Mouse (Mus musculus): Measurements from ENCODE around the gene Rbpj. TPM values are rescaled to one million over a fixed set of nuclear protein-coding genes. Genes with fewer than 3 reads are reported as not detected.

Rbpj gene
- polyA plus RNA-seq, 1 experiment: 22.1 TPM

DNA sequence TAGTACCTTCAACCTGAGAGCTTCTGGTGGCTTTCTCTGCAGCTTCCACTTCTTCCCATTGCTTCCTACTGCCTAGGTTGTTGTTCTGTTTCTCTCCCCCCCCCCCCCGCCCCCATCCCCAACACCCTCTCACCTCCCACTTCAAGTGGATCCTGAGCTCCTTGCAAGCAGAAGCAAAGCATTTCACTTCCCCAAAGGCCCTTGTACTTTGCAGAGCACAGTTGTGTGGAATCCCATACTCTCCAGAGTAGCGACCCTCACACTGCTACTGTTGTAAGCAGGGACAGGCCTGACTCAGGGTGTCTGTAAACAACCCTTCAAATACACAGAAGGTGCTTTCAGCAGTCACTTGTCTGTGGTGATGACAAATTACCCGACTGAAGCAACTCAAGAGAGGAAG is 37.3 kb downstream of the Rbpj start:
- TF ChIP-seq CTCF (IDR thresholded peaks at IDR 0.05; ENCODE audit: extremely low read depth, insufficient read depth, low read length): no peak
- no peak for TF ChIP-seq POLR2A (IDR thresholded peaks at IDR 0.05; ENCODE audit: extremely low read depth, insufficient read depth, low read length)
- Histone ChIP-seq H3K4me3 (ENCODE audit: insufficient read depth, low read length) (no peak overlapping the region), H3K27ac (ENCODE audit: insufficient read depth, low read length) (no peak overlapping the region), H3K4me1 (ENCODE audit: control insufficient read depth, insufficient read depth, low read length) (no peaks in the 10 kb centered on the region; the same call in 1 of the 2 replicates)

DNA sequence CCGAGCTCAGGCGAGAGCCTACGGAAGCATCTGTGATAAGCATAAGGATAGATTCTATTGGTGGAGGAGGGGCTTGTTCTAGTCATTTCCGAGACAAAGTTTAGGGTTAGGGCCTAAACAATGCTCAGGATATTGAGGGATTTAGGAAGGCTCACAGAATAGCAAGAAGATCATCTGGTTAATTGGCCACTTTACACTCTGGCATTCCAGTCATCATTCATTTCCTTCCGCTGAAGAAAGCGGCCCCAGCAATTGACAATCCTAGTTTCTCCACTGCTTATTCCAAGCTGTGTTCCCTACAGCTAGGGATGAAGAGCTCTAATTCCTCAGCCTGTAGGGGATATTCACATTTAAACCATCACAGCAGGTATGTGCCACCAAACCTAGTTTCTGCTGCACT is 39.8 kb downstream of the Rbpj start:
- TF ChIP-seq CTCF (IDR thresholded peaks at IDR 0.05; ENCODE audit: extremely low read depth, insufficient read depth, low read length) (no peak), POLR2A (IDR thresholded peaks at IDR 0.05; ENCODE audit: extremely low read depth, insufficient read depth, low read length) (no peak)
- no peak overlapping the region for H3K27ac ChIP-seq (ENCODE audit: insufficient read depth, low read length)
- H3K4me3 ChIP-seq (ENCODE audit: insufficient read depth, low read length): no peak overlapping the region
- no peaks in the 10 kb centered on the region for H3K4me1 ChIP-seq (ENCODE audit: control insufficient read depth, insufficient read depth, low read length)

GRCm38 (mm10) chr5:53507371-53507770 is 41.4 kb downstream of the Rbpj start:
- Histone ChIP-seq H3K27ac (ENCODE audit: insufficient read depth, low read length) (no peak overlapping the region), H3K4me1 (ENCODE audit: control insufficient read depth, insufficient read depth, low read length) (no peaks in the 10 kb centered on the region), H3K4me3 (ENCODE audit: insufficient read depth, low read length) (no peak overlapping the region)
- TF ChIP-seq CTCF (IDR thresholded peaks at IDR 0.05; ENCODE audit: extremely low read depth, insufficient read depth, low read length): no peak
- TF ChIP-seq POLR2A (IDR thresholded peaks at IDR 0.05; ENCODE audit: extremely low read depth, insufficient read depth, low read length): no peak

DNA sequence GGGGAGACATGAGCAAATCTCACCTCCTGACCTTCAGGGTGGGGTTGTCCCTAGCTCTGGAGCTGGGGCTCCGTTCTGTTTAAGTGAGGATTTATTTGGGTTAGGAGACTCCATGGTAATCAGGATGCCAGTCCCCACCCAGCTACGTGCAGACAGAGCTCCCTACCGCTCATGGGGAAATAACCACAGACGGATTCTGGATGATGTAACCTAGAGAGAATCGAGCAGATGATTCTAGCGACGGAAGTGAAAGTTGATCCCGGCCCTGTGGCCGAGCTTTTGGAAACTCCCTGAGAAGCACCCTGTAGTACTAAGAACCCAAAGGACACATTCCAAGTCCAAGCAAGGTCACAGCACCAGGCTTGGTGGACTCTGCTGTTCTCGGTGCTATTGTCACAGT is 43.5 kb downstream of the Rbpj start:
- no peaks in the 10 kb centered on the region for H3K4me1 ChIP-seq (ENCODE audit: control insufficient read depth, insufficient read depth, low read length)
- no peak for TF ChIP-seq POLR2A (IDR thresholded peaks at IDR 0.05; ENCODE audit: extremely low read depth, insufficient read depth, low read length)
- TF ChIP-seq CTCF (IDR thresholded peaks at IDR 0.05; ENCODE audit: extremely low read depth, insufficient read depth, low read length): no peak
- H3K27ac ChIP-seq (ENCODE audit: insufficient read depth, low read length): peak overlapping the region; percentile 28; the same call in 1 of the 2 replicates
- H3K4me3 ChIP-seq (ENCODE audit: insufficient read depth, low read length): no peak overlapping the region

- Histone ChIP-seq H3K27ac (ENCODE audit: insufficient read depth, low read length) (peak overlapping the region; percentile 28; the same call in 1 of the 2 replicates), H3K4me3 (ENCODE audit: insufficient read depth, low read length) (no peak overlapping the region), H3K4me1 (ENCODE audit: control insufficient read depth, insufficient read depth, low read length) (no peaks in the 10 kb centered on the region)
Measured at GRCm38 (mm10) chr5:53509927-53510326, 44.0 kb downstream of the Rbpj start.

DNA sequence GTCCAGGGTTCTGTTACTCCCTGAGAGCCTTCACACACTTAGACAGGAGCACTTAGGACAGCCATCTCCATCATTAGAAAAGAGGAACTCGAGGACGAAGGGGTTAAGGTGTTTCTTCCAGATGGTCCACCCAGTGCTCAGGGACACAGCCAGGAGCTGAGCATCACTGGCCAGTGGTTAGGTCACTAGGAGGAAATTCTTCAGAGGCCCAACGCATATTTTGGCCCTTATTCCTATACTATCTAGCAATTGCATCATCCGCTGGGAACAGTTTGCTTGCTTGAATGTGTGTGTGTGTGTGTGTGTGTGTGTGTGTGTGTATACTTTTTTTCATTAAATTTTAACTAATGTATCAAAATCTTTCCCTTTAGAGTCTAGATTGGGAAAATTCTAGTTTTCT is 45.5 kb downstream of the Rbpj start:
- Histone ChIP-seq H3K27ac (ENCODE audit: insufficient read depth, low read length) (no peak overlapping the region), H3K4me1 (ENCODE audit: control insufficient read depth, insufficient read depth, low read length) (no peaks in the 10 kb centered on the region), H3K4me3 (ENCODE audit: insufficient read depth, low read length) (no peak overlapping the region)
- no peak for TF ChIP-seq POLR2A (IDR thresholded peaks at IDR 0.05; ENCODE audit: extremely low read depth, insufficient read depth, low read length)

More at GRCm38 (mm10) chr5:53509927-53510326, 44.0 kb downstream of the Rbpj start:
- TF ChIP-seq POLR2A (IDR thresholded peaks at IDR 0.05; ENCODE audit: extremely low read depth, insufficient read depth, low read length): no peak
- no peak for TF ChIP-seq CTCF (IDR thresholded peaks at IDR 0.05; ENCODE audit: extremely low read depth, insufficient read depth, low read length)

DNA sequence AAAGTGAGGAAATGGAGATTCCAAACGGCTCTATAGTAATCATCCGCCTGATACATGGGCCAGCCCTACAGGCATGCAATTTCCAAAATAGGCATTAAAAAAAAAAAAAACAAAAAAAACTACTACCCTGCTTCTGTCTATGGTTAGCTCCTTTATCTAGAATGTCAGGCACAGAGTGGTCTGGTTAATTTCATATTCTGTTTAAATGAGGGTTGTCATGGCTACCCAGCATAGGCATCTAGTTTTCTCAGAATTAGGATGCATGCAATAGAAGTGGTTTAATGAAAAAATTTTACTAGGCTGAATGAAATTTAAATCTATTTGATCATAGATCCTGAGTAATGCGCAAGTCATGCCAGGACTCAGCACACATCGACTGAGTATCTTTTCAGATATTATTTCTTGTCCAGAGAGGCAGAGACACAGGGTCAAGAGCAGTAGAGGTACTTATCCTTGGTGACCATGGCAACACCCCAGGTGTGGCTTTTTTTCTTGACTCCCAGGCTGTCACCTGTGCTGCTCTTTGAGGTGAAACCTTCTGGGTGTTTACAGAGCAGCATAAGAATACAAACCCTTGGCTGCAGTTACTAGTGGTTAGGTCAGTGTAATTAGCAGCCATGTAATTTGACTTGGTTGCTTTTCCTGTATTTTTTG is 49.1 kb downstream of the Rbpj start:
- Histone ChIP-seq H3K27ac (ENCODE audit: insufficient read depth, low read length) (no peak overlapping the region), H3K4me1 (ENCODE audit: control insufficient read depth, insufficient read depth, low read length) (no peaks in the 10 kb centered on the region), H3K4me3 (ENCODE audit: insufficient read depth, low read length) (no peak overlapping the region)
- TF ChIP-seq POLR2A (IDR thresholded peaks at IDR 0.05; ENCODE audit: extremely low read depth, insufficient read depth, low read length) (no peak), CTCF (IDR thresholded peaks at IDR 0.05; ENCODE audit: extremely low read depth, insufficient read depth, low read length) (no peak)

DNA sequence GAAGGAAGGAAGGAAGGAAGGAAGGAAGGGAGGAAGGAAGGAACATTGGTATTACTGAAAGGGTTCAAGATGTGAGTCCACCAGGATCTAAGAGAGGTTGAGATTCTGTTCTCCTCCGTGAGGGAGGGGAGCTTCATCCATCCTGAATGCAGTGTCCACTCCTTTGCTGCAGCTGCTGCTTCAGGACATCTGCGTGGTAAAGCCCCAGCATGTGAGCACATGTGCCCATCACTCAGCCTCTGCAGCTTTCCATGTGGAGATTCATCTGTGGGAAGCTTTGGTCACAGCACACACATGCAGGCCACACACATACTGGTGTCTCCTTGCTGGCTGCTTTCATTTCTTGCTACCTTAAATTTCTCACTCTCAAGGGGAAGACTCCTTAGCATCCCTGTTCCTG is 50.5 kb downstream of the Rbpj start:
- H3K27ac ChIP-seq (ENCODE audit: insufficient read depth, low read length): no peak overlapping the region
- no peak for TF ChIP-seq POLR2A (IDR thresholded peaks at IDR 0.05; ENCODE audit: extremely low read depth, insufficient read depth, low read length)
- no peak for TF ChIP-seq CTCF (IDR thresholded peaks at IDR 0.05; ENCODE audit: extremely low read depth, insufficient read depth, low read length)
- no peaks in the 10 kb centered on the region for H3K4me1 ChIP-seq (ENCODE audit: control insufficient read depth, insufficient read depth, low read length)
- no peak overlapping the region for H3K4me3 ChIP-seq (ENCODE audit: insufficient read depth, low read length)

GRCm38 (mm10) chr5:53517802-53518201 is 51.9 kb downstream of the Rbpj start:
- H3K27ac ChIP-seq (ENCODE audit: insufficient read depth, low read length): no peak overlapping the region
- no peak overlapping the region for H3K4me3 ChIP-seq (ENCODE audit: insufficient read depth, low read length)
- TF ChIP-seq CTCF (IDR thresholded peaks at IDR 0.05; ENCODE audit: extremely low read depth, insufficient read depth, low read length) (no peak), POLR2A (IDR thresholded peaks at IDR 0.05; ENCODE audit: extremely low read depth, insufficient read depth, low read length) (no peak)
- no peaks in the 10 kb centered on the region for H3K4me1 ChIP-seq (ENCODE audit: control insufficient read depth, insufficient read depth, low read length)

DNA sequence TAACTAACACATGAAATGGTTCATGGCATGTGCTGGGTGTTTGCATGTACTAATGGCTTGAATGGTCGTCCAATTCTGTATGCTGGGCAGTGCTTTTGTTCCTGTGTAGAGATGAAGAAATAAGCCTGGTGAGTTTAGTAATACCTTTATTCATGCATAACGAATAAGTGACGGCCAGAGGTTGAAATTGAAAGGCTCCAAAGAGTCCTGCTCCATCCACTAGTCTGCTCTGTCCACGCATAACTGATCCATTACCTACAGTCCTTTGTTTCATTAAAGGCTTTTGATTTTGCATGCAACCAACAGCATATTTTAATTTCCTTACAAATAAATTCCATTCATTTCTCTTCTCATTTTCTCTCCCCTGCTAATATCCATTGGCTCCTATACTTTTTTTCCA is 53.2 kb downstream of the Rbpj start:
- Histone ChIP-seq H3K4me3 (ENCODE audit: insufficient read depth, low read length) (no peak overlapping the region), H3K4me1 (ENCODE audit: control insufficient read depth, insufficient read depth, low read length) (no peaks in the 10 kb centered on the region), H3K27ac (ENCODE audit: insufficient read depth, low read length) (no peak overlapping the region)
- TF ChIP-seq POLR2A (IDR thresholded peaks at IDR 0.05; ENCODE audit: extremely low read depth, insufficient read depth, low read length): no peak
